Mouse (Mus musculus): Measurements from ENCODE around the gene Ppp2r5e.

The Ppp2r5e gene

GRCm38 (mm10) chr12:75596154-75597002 is at the start of gene Ppp2r5e:
TSS of gene Ppp2r5e (minus strand) at chr12:75596245.
- peak; percentile 98 for DNase-seq (ENCODE audit: low spot score)

- no peak for DNase-seq (ENCODE audit: low spot score)
Measured at GRCm38 (mm10) chr12:75645780-75646179, 49.7 kb upstream of the Ppp2r5e start.

- DNase-seq (ENCODE audit: low spot score), result no peak
Measured at GRCm38 (mm10) chr12:75641726-75642125, 45.7 kb upstream of the Ppp2r5e start.

DNA sequence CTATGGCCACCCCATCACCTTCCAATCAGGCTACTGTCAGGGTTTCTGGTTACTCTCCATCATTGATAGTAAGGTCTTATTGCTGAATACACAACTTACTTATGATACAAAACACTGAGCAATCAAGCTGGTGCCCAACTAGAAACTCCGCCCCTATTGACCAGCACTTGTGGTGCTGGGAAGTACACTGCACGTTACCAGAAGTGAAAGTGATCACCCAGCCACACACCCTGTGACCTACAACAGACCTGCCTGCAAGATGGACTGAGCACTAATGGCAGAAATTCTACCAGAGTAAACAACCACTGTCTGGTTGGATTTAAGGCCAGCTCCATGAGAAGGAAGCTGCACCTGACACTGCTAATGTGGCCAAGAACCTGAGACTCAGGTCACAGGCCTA is 42.3 kb upstream of the Ppp2r5e start:
- DNase-seq (ENCODE audit: low spot score), result no peak

DNA sequence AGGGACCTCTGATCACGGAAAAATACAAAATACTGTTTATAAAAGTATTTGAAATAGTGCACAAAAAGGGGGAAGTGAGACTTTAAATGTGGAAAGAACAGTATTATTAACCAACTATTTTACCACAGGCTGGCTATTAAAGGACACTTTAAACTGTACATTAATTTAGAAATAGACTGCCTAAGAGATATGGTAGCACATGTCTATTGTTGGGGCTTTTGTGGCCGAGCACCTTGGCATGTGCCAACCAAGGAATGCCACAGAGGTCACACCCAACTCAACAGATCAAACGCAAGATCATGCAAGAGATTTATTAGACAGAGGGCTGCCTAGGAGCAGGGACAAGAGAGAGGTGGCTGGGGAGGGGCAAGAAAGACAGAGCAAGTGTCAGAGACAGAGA is 41.1 kb upstream of the Ppp2r5e start:
- DNase-seq (ENCODE audit: low spot score), result no peak

- no peak for DNase-seq (ENCODE audit: low spot score)
Measured at GRCm38 (mm10) chr12:75635771-75636430, 39.9 kb upstream of the Ppp2r5e start.

DNA sequence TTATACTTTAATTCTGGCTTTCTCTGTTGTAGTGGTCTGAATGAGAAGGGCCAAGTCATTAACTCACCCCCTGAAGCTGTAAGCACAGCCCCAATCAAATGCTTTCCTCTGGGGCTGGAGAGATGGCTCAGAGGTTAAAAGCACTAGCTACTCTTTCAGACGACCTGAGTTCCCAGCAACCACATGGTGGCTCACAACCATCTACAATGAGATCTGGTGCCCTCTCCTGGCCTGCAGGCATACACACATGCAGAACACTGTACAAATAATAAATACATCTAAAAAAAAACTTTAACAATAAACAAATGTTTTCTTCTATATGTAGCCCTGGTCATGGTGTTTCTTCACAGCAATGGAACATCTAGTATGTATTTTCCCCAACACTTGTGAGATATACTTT is 33.6 kb upstream of the Ppp2r5e start:
- DNase-seq (ENCODE audit: low spot score), result no peak

- DNase-seq (ENCODE audit: low spot score), result no peak
Measured at GRCm38 (mm10) chr12:75623292-75623691, 27.2 kb upstream of the Ppp2r5e start.

DNA sequence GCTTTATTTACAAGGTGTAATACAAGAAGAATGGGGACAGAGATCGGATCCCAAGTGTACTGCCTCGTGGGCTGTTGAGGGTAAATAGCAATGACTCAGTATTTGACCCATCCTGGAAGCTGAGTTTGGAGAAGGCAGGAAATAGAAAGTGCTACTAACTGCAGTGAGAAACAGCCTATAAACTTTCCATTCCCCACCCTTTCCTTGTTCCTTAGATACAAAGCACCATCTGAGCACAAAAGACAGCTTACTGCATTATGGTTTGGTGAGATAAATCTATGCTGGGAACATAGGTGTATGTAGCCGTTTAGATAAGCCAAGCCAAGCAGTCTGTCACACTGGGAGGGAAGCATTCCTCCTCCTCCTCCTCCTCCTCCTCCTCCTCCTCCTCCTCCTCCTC is 26.8 kb upstream of the Ppp2r5e start:
- no peak for DNase-seq (ENCODE audit: low spot score)

DNA sequence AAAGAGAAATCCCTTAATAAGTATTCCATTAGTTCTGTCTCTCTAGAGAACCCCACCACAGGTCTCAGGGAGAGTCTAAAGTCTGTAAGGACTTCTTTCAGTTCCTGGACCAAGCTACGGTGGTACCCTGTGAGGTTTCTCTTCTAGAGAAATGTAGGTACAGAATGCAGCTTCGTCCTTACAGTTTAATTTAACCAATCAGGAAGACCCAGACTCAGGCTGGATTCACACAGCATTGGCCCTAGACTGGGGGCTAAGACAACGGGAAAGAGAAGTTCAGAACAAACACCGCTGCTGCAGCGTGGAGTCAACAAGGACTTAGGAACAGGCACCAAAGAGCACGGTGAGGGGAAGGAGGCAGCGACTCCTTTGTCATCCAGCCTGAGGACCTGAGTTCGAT is 20.8 kb upstream of the Ppp2r5e start:
- no peak for DNase-seq (ENCODE audit: low spot score)

- DNase-seq (ENCODE audit: low spot score), result no peak
Measured at GRCm38 (mm10) chr12:75616158-75616791, 20.2 kb upstream of the Ppp2r5e start.

GRCm38 (mm10) chr12:75615556-75615955 is 19.5 kb upstream of the Ppp2r5e start:
- DNase-seq (ENCODE audit: low spot score), result no peak

GRCm38 (mm10) chr12:75612711-75613110 is 16.7 kb upstream of the Ppp2r5e start:
- DNase-seq (ENCODE audit: low spot score), result no peak

DNA sequence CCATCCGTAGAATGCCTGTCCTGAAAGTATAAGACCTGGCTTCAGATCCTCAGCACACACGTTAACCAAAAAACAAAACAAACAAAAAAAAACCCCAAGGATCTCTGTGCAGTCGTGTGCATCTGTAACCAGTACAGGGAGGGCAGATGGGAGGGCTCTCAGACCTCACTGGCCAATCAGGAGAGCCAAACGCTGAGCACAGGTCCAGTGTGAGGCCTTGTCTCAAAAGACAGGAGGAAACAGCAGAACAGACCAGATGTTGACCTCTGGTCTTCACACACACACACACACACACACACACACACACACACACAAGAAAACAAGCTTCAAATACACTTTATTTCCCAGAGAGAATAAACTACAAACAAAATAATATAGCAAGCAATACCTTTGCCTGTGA is 3.4 kb upstream of the Ppp2r5e start:
- DNase-seq (ENCODE audit: low spot score), result peak; percentile 84

DNA sequence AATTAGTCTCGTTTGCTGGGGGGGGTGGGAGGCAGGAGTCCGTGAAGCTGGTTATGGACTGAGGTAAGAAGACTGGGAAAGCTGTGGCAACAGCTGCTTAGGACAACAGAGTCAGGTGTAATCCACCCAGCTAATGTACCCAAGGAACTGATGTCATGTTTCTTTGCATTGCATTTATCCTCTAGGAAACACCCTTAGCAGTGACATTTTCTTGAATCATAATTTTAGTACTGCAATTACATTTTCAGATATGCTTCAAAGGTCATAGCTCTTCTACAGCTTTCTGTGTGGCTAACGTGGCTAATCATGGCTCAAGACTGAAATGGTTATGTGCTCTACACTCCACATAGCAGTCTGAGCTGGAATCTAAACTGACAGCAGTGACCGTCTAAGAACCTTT is 2.9 kb upstream of the Ppp2r5e start:
- DNase-seq (ENCODE audit: low spot score), result peak; percentile 18

DNA sequence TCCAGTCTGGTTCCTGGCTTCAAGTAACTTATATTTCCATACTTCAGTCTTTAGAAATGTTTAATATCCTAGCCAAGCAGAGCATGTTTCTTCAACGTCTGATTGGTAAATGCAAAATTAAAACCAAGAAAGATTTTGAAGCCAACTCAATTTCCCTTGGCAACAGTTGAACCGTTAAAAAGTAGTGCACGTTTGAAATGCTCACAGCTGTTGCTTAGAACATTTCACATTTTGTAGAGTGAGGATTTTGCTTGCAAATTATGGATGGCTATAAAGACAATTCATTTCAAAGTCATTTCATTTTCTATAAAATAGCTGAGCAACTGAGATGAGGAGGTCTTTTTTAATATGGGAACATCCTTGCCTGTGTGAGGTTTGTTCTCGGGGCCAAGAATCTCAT is 1.7 kb upstream of the Ppp2r5e start:
- no peak for DNase-seq (ENCODE audit: low spot score)

DNA sequence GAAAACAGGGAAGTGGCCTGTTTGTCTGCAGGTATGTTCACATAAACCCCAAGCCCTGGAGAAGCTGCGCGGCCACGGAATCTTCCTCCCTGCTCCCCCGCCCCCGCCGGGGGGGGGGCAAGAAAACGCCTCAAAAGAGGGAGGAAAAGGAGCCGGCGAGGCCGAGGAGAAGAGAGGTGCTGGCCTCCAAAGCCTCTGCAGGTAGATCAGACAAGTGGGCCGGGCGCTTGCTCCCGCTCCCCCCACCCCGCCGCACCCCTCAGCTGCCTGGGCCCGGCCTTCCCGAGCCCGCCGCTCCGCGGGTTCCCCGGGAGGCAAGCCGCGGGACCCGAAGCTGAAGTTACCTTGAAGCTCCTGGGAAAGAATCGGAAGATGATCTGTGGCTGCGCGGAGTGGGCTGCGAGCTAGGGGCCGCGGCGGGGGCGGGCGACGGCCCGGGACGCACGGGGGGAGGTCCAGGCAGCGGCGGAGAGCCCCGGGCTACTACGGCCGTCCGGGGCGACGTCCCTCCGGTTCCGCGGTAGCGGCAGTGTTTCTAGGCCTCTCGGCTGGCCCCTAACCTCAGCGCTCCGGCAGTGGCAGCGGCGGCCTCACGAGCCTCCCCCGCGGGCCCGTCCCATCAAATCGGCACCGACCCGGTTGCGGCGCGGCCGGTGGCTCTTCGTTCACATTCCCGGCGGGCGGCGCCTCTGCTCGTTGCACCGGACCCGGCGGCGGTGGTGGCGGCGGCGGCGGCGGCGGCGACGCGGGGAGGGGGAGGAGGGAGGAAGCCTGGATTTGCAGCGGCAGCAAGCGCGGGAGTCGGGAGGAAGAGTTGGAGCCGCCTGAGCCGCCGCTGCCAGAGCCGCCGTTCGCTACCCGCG is 523 bp downstream of the Ppp2r5e start:
- peak; percentile 48 for DNase-seq (ENCODE audit: low spot score)

GRCm38 (mm10) chr12:75594404-75594803 is 1.6 kb downstream of the Ppp2r5e start:
- DNase-seq (ENCODE audit: low spot score), result no peak

- DNase-seq (ENCODE audit: low spot score), result no peak
Measured at GRCm38 (mm10) chr12:75593817-75594216, 2.2 kb downstream of the Ppp2r5e start.

- DNase-seq (ENCODE audit: low spot score), result no peak
Measured at GRCm38 (mm10) chr12:75587501-75587900, 8.5 kb downstream of the Ppp2r5e start.

DNA sequence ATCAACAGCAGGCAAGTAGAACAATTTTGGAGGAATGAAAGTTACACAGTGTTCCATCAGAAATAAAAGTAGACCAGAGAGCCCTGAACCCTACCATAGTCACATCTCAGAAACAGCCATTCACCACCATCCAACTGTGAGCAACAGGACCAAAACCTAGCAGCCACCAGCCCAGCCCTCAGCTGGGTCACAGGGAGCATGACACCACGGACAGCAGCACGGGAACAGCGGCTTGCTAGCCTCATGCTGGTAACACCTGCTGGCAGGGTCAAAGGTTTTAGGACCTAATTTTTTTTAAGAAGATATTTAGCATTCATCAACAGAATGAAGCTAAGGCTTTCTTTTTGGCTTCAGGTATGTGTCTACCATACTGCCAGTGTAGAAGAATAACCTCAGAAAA is 12.3 kb downstream of the Ppp2r5e start:
- DNase-seq (ENCODE audit: low spot score), result no peak

DNA sequence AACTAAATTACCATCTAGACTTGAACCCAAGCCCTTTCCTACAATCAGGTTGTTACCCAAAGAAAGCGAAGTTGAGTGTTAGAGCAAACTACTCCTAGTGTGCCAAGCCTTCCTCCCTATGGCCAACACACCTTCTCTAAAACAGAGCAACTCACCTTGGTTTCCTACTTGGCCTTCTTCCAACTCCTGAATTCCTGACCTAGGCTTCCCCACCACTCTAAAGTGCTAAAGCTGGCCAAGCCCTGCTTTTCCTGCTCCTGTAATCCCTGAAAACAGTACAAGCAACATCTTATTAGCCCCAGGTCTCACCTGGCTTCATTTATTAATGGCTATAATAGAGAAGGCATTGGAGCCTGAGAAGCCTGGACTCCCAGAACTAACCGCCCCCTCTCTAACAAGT is 17.0 kb downstream of the Ppp2r5e start:
- DNase-seq (ENCODE audit: low spot score), result no peak

All from MN1 (cell line).